Mouse (Mus musculus): ENCODE data around the gene Ltbp2.

GRCm38 (mm10) chr12:84743496-84743895, 132.8 kb downstream of the Ltbp2 start:
- TF ChIP-seq CTCF (IDR thresholded peaks at IDR 0.05; ENCODE audit: control insufficient read depth, insufficient read depth, low read length) (no peak), POLR2A (IDR thresholded peaks at IDR 0.05; ENCODE audit: borderline replicate concordance, control insufficient read depth, low read depth, low read length) (no peak)
